Mouse (Mus musculus) limb, embryonic 15.5 days (tissue): Measurements from ENCODE around the gene Gm20388. TPM values are rescaled to one million over a fixed set of nuclear protein-coding genes. Genes with fewer than 3 reads are reported as not detected.

ENCODE experiments used
- ATAC-seq: fragments of 200-750 bp; cut with Nextera tagmentation; 2 replicates; pipeline ENCODE4 v1.8.0; 2017; ENCODE audit warnings: low read depth, moderate TSS enrichment; ENCODE audit not compliant: insufficient number of reproducible peaks, low FRiP score, low TSS enrichment
- H3K27ac ChIP-seq: fragments of 300-500 bp; sonication (generic); 2 replicates; pipeline ENCODE4 v1.5.1; 2015; ENCODE audit warnings: moderate library complexity, mild to moderate bottlenecking, inconsistent platforms
- H3K27me3 ChIP-seq: fragments of 300-500 bp; sonication (generic); 2 replicates; pipeline ENCODE4 v1.6.1; 2015; ENCODE audit warnings: inconsistent platforms
- H3K36me3 ChIP-seq: fragments of 300-500 bp; sonication (generic); 2 replicates; pipeline ENCODE4 v1.6.1; 2015; ENCODE audit warnings: inconsistent platforms
- H3K4me1 ChIP-seq: fragments of 300-500 bp; sonication (generic); 2 replicates; pipeline ENCODE4 v1.6.1; 2015; ENCODE audit warnings: inconsistent platforms
- H3K4me2 ChIP-seq: fragments of 300-500 bp; sonication (generic); 2 replicates; pipeline ENCODE4 v1.6.1; 2015; ENCODE audit warnings: mild to moderate bottlenecking, inconsistent platforms
- H3K4me3 ChIP-seq: fragments of 300-500 bp; sonication (generic); 2 replicates; pipeline ENCODE4 v1.5.1; 2015; ENCODE audit warnings: mild to moderate bottlenecking, inconsistent platforms
- H3K9ac ChIP-seq: fragments of 300-500 bp; sonication (generic); 2 replicates; pipeline ENCODE4 v1.6.1; 2015; ENCODE audit warnings: inconsistent platforms
- H3K9me3 ChIP-seq: fragments of 300-500 bp; sonication (generic); 2 replicates; pipeline ENCODE4 v1.6.1; 2016; ENCODE audit warnings: inconsistent platforms
- WGBS: fragments of 180-500 bp; shearing (Covaris S2); methylation state at CpG from one replicate; pipeline ENCODE4 v1.1.7; 2015; 5-methylcytosine and 5-hydroxymethylcytosine counted together
- polyA plus RNA-seq: library from polyadenylated mRNA; unstranded; fragments of >200 nt; fragmentation: Nextera tagmentation; extraction: Ambion mirVana; gene quantifications from 2 replicates; pipeline ENCODE4 v1.2.1, GENCODE M21; 2015

The Gm20388 gene
- polyA plus RNA-seq, 1 experiment from 2014 or later = 4.9 TPM

DNA sequence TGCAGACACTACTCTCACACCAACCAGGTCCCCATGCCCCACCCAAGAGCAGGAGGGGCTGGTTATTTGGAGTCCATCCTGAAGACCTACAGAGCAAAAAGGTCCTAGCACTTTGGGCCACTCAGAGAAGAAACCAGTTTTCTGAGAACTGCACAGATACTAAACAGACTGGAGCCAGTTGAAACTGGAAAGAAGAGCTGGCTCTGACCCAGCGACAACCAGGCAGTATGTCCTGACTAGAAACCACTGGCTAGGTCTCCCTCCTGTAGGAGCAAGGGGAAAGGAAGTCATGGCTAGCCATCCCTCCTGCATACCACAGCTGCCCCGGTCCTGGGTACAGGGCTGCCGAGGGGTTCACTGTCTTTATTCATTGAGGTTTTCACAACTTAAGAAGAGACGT, 3855.9 kb downstream of the Gm20388 start:
- ATAC-seq = no peak
- H3K36me3 ChIP-seq = no peaks in the 10 kb centered on the region
- H3K4me2 ChIP-seq = no peak overlapping the region
- no peaks in the 10 kb centered on the region for H3K27me3 ChIP-seq
- no peaks in the 10 kb centered on the region for H3K9me3 ChIP-seq
- no peak overlapping the region for H3K4me3 ChIP-seq
- no peak overlapping the region for H3K9ac ChIP-seq
- no peak overlapping the region for H3K27ac ChIP-seq
- H3K4me1 ChIP-seq = peaks cover 24% of the 10 kb centered on the region
- 71% methylated on average over 4 of the region's 4 CpGs for WGBS

DNA sequence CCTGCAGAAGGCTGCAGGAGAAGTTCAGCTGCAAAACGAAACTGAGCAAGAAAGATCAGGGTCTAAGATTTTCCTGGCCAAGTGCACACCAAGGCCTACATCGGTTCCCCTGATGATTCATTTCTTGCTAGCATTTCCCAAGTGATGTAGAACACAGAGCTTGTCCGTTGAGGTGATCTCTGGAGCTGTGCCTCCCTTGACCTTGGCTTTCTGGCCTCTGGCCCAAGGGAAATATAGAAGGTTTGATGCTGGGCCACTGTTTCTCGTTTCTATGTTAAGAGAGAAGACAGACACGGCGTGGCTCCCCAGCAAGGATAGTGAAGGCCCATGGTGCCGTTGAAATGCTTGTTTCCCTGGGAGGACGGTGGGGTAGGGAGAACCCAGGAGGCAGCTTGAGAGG, 3857.2 kb downstream of the Gm20388 start:
- WGBS = 75% methylated on average over 8 of the region's 8 CpGs
- no peaks in the 10 kb centered on the region for H3K27me3 ChIP-seq
- no peak overlapping the region for H3K4me3 ChIP-seq

DNA sequence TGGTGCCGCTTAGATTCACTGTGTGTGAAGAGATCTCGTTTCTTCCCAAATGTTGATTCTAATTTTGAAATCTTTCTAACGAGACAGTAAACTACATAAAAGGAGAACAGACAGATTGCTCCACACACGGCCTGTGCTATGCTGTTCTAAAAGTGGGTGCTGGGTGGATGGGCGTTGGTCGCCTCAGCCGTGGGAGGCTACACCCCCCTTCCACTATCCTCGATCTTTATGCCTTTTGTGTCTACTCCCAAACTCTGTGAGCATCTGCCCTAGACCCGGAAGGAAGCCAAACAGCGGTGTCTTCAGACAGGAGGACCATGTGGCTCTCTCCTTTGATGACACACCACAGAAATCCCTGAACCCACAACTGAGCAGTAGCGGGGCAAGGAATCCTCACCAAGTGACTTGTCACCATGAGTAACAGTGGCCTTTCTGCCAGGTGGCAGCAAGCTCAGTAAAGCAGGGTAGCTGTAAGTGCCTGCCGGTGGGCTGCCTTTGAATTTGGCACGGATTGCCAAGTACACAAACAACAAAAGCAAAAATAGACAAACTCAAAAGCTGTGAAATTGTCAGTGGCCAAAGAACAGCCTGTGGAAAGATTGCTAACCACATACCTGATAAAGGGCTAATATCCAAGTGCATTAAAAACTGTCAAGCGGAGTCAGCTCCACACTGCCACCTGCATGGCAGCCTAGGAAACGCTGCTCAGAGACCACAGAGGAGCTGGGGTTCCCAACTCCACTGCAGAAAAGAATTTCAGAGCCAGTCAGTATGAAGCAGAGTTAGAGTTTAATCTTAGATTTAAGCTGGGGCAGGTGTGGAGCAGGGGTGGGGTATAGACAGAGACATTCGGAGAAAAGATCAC, 3858.1 kb downstream of the Gm20388 start:
- Histone ChIP-seq H3K9ac (no peak overlapping the region), H3K4me2 (no peak overlapping the region), H3K36me3 (no peaks in the 10 kb centered on the region), H3K27ac (no peak overlapping the region), H3K4me3 (no peak overlapping the region), H3K9me3 (no peaks in the 10 kb centered on the region), H3K27me3 (no peaks in the 10 kb centered on the region), H3K4me1 (peaks cover 10% of the 10 kb centered on the region; the same call in 1 of the 2 replicates)
- 64% methylated on average over 16 of the region's 16 CpGs for WGBS
- ATAC-seq = no peak

More for the DNA sequence above, 3857.2 kb downstream of the Gm20388 start:
- Histone ChIP-seq H3K4me2 (no peak overlapping the region), H3K9me3 (no peaks in the 10 kb centered on the region), H3K9ac (no peak overlapping the region), H3K36me3 (no peaks in the 10 kb centered on the region), H3K27ac (no peak overlapping the region), H3K4me1 (peaks cover 12% of the 10 kb centered on the region)
- ATAC-seq = no peak

DNA sequence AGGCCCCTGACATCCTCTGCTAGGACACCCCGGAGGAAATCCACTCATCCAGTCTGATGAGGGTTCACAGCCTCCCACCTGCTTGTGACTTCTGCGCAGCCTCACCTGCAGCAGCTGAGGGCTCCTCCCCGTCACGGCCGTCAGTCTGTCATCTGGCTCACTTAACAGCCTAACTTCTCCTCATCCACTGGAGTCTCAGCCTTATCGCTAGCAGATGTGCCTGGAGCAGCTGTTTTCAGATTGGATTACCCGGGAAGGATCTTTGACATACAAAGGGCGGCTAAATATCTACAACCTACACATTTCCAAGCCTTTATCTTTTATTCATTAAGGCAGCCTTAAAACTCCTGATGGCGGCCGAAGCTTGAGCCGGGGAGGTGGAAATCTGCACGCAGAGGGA, 3862.8 kb downstream of the Gm20388 start:
- no peaks in the 10 kb centered on the region for H3K9me3 ChIP-seq
- no peak for ATAC-seq
- no peak overlapping the region for H3K9ac ChIP-seq
- H3K27ac ChIP-seq = no peak overlapping the region
- H3K4me1 ChIP-seq = peaks cover 8% of the 10 kb centered on the region; the same call in 1 of the 2 replicates
- H3K4me3 ChIP-seq = no peak overlapping the region
- no peaks in the 10 kb centered on the region for H3K27me3 ChIP-seq
- 0 out of 2 replicates have a peak overlapping the region, but pooled peaks have one; percentile 12 for H3K4me2 ChIP-seq
- H3K36me3 ChIP-seq = no peaks in the 10 kb centered on the region
- WGBS = 36% methylated on average over 12 of the region's 12 CpGs

DNA sequence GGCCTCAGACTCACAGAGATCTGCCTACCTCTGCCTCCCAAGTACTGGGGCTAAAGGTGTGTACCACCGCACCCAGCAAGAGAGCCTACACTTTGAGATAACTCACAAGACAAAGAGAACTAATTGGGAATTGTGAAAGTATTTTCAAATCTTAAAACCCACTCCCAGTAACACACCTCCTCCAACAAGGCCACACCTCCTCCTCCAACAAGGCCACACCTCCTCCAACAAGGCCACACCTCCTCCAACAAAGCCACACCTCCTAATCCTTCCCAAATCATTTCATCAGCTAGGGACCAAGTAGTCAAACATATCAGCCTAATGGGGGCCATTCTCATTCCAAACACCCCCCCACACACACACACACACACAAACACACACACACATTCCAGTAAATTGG, 3863.8 kb downstream of the Gm20388 start:
- Histone ChIP-seq H3K36me3 (no peaks in the 10 kb centered on the region), H3K4me1 (peaks cover 8% of the 10 kb centered on the region; the same call in 1 of the 2 replicates), H3K4me2 (no peak overlapping the region), H3K4me3 (no peak overlapping the region), H3K27me3 (no peaks in the 10 kb centered on the region), H3K9me3 (no peaks in the 10 kb centered on the region), H3K9ac (no peak overlapping the region), H3K27ac (no peak overlapping the region)
- ATAC-seq = no peak
- 100% methylated on average over 1 of the region's 1 CpGs for WGBS

DNA sequence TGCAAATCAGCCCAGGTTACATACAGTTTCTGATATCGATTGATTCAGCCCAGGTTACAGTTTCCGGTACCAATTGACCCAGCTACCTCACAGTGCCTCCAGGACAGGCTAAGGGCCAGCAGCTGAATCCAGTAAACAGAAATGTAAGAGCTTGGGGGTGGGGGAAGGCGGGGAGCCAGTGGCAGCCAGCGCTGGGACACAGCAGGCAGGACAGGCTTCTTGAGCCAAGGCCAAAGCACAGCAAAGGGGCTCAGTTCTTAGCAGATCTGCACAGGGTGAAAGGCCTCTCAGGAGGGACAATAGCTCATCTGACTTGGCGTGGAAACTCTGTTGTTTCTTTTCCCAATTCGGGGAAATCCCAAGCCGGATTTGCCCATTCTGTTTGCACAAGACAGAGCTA, 3866.7 kb downstream of the Gm20388 start:
- Histone ChIP-seq H3K4me1 (peaks cover 14% of the 10 kb centered on the region; the same call in 1 of the 2 replicates), H3K4me2 (no peak overlapping the region), H3K4me3 (no peak overlapping the region), H3K9me3 (no peaks in the 10 kb centered on the region), H3K27me3 (no peaks in the 10 kb centered on the region; the same call in 1 of the 2 replicates), H3K36me3 (no peaks in the 10 kb centered on the region), H3K27ac (no peak overlapping the region), H3K9ac (no peak overlapping the region)
- no peak for ATAC-seq
- WGBS = 54% methylated on average over 7 of the region's 7 CpGs

DNA sequence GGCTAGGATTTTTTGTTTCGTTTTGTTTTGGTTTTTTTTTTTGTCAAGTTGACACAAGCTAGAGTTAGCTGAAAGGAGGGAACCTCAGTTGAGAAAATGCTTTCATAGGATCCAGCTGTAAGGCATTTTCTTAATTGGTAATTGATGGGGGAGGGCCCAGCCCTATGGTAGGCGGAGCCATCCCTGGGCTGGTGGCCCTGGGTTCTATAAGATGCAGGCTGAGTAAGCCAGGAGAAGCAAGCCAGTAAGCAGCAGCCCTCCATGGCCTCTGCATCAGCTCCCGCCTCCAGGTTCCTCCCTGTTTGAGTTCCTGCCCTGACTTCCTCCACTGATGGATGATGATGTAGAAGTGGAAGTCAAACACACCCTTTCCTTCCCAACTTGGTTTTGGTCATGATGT, 3869.8 kb downstream of the Gm20388 start:
- no peak overlapping the region for H3K4me2 ChIP-seq
- no peak overlapping the region for H3K4me3 ChIP-seq
- no peaks in the 10 kb centered on the region for H3K36me3 ChIP-seq
- no peaks in the 10 kb centered on the region; the same call in 1 of the 2 replicates for H3K27me3 ChIP-seq
- ATAC-seq = no peak
- H3K27ac ChIP-seq = no peak overlapping the region
- H3K4me1 ChIP-seq = peaks cover 11% of the 10 kb centered on the region
- WGBS = 49% methylated on average over 3 of the region's 3 CpGs
- no peaks in the 10 kb centered on the region for H3K9me3 ChIP-seq
- no peak overlapping the region for H3K9ac ChIP-seq

DNA sequence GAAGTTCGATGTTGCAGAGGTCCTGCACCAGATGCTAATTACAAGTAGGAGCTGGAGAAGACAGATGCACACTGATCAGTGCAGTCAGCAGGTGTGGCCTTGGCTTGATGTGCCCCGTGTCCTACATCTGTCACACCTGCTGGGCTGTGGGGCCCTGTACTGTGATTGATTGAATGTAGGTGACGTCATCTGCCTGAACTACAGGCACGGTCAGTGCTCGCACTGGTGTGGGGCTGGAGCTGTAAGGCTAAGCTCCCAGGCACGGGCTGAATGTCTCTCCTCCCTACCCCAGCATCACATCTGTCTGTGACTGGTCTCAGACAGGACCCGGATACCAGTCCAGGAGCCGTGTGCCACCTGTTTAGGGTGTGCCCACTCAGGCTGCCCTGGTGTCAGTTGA, 3870.6 kb downstream of the Gm20388 start:
- WGBS = 23% methylated on average over 8 of the region's 8 CpGs
- Histone ChIP-seq H3K9ac (no peak overlapping the region), H3K36me3 (no peaks in the 10 kb centered on the region), H3K4me2 (no peak overlapping the region), H3K27ac (no peak overlapping the region), H3K4me3 (no peak overlapping the region), H3K9me3 (no peaks in the 10 kb centered on the region), H3K4me1 (peaks cover 11% of the 10 kb centered on the region), H3K27me3 (no peaks in the 10 kb centered on the region; the same call in 1 of the 2 replicates)
- ATAC-seq = no peak

DNA sequence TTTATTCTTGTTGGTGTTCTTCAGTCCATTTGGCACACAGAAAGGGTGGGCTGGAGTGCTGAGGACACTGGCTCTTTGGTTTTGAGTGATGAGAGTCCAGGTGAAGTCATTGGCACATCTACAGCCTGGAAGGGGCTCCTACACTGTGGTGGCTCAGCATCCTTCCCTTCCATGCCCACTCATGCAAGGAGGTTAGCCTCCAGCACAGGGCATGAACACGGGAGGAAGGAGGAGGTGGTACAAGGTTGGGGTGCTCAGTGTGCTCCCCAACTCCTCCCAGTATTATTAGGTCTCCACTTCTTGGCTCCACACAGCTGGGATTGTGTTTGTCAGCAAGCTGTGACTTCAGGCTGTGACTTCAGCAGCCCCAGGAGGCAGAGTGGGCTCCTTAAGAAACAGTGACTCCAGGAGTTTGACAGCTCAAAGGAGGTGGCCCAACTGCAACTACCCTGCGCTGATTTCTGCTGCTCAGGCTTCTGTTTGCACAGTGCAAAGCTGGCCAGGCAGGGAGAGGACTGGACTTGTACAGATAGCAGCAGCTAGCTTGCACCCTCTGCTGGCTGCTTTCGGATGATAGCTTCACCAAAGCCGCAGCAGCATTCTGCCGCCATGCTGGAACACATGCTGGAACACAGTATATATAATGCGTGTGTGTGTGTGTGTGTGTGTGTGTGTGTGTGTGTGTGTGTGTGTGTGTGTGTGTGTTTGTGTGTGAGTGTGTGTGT, 3873.0 kb downstream of the Gm20388 start:
- H3K4me3 ChIP-seq = no peak overlapping the region
- ATAC-seq = peak; percentile 44; the same call in 1 of the 2 replicates
- H3K9me3 ChIP-seq = no peaks in the 10 kb centered on the region

DNA sequence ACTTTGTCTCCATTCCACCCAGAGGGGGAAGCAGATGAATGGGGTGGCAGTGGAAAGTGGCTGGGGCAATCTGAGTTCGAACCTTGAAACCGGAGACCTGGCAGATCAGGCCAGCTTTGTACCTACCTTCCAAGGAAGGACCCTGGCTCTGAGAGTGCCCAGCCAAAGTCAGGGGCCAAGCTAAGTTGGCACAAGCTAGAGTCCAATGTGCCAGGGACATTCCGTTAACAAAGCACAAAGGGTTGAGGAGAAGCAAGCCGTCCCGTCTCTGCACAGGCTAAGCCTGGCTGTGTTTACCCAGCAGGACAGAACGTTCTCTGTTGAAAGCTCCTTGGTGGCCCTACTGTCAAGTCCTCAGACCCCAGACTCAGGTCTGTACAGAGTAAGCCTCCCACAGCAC, 3875.5 kb downstream of the Gm20388 start:
- H3K36me3 ChIP-seq = no peaks in the 10 kb centered on the region
- H3K27ac ChIP-seq = no peak overlapping the region
- H3K27me3 ChIP-seq = no peaks in the 10 kb centered on the region; the same call in 1 of the 2 replicates
- peaks cover 11% of the 10 kb centered on the region for H3K4me1 ChIP-seq
- H3K9ac ChIP-seq = no peak overlapping the region
- no peak overlapping the region for H3K4me3 ChIP-seq
- no peak for ATAC-seq
- WGBS = 74% methylated on average over 6 of the region's 6 CpGs
- no peak overlapping the region for H3K4me2 ChIP-seq
- H3K9me3 ChIP-seq = no peaks in the 10 kb centered on the region

More for the DNA sequence above, 3873.0 kb downstream of the Gm20388 start:
- Histone ChIP-seq H3K9ac (no peak overlapping the region), H3K4me1 (peaks cover 16% of the 10 kb centered on the region), H3K4me2 (no peak overlapping the region), H3K27ac (no peak overlapping the region), H3K27me3 (no peaks in the 10 kb centered on the region; the same call in 1 of the 2 replicates), H3K36me3 (no peaks in the 10 kb centered on the region)
- WGBS = 6% methylated on average over 6 of the region's 6 CpGs

DNA sequence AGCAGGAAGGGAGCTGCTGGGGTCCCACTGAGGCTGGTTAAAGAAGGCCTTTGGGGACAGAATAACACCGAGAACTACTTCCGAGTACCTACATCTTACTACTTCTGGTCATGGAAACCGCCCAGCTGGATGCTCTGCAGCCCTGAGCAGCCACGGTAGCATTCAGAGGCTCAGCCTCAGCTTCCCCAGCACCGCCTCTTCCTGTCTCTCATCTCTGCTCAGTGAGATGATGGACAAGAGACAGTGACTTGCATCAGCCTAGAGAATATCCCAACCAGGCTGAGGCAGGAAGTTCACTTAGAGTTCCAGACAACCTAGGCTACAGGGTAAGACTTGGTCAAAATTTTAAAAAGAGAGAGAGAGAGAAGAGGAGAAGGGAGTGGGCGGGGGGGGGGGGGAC, 3876.0 kb downstream of the Gm20388 start:
- H3K4me1 ChIP-seq = peaks cover 10% of the 10 kb centered on the region
- H3K36me3 ChIP-seq = no peaks in the 10 kb centered on the region
- no peaks in the 10 kb centered on the region; the same call in 1 of the 2 replicates for H3K27me3 ChIP-seq
- no peak overlapping the region for H3K4me2 ChIP-seq
- WGBS = 71% methylated on average over 6 of the region's 6 CpGs
- no peak overlapping the region for H3K9ac ChIP-seq
- ATAC-seq = no peak
- no peak overlapping the region for H3K27ac ChIP-seq
- no peak overlapping the region for H3K4me3 ChIP-seq
- no peaks in the 10 kb centered on the region for H3K9me3 ChIP-seq
